Mouse (Mus musculus): ENCODE data around the gene Zcchc18. TPM values are rescaled to one million over a fixed set of nuclear protein-coding genes. Genes with fewer than 3 reads are reported as not detected.

Gene Zcchc18
- under 1 TPM in 1 of 2 experiments, not detected in 1; 0.02 TPM for polyA plus RNA-seq (2012; fragmentation: generic; extraction: Trizol)

DNA sequence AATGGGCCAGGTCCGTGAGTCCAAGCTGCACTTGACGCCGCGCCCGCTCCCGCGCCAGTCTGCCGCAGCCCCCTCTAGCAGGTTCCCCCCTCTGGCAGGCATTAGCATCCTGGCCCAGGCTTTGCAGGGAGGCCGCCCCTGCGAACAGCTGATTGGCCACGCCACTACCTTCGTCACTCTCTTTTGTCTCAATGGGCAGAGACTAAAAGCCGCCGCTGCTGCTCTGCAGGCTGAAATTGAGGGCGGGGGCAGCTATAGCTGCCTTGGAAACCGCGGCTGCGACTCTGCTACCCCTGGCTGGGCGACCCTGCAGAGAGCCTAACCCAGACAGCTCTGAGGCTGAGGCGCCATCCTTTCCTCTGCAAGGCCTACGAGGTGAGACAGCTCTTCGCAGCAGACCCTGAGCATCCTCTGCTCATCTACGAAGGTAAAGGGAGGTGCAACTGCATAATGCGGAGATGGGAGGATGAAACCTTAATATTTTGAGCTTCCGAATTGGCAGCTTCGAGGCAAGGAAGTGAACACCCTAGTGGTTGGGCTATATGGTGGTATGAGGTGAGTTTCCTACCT is at the start of gene Zcchc18:
Gene Zcchc18, plus strand, starts transcription at position 178 of the 570 bp plus-strand sequence.

DNA sequence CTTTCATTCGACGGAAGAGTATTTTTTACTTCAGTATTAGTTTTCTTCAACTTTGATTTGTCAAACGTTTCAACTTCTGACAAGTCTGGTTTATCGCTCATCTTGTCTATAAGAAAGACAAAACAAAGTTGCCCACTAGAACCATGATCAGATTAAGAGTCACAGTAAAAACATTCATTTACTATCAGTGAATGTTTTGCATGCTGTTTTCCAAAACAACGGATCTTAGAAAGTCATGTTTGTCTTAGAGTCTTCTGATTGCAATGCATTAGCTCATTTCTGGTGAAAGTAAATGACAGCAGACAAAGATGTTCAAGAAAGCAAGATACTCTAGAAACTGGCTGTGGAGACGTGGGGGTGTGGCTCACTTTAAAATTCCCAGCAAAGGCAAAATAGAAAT is 17.6 kb upstream of the Zcchc18 start, which contains the start of gene Tmsb15b2:
Gene Tmsb15b2, minus strand, starts transcription at position 101 of the 400 bp plus-strand sequence.

DNA sequence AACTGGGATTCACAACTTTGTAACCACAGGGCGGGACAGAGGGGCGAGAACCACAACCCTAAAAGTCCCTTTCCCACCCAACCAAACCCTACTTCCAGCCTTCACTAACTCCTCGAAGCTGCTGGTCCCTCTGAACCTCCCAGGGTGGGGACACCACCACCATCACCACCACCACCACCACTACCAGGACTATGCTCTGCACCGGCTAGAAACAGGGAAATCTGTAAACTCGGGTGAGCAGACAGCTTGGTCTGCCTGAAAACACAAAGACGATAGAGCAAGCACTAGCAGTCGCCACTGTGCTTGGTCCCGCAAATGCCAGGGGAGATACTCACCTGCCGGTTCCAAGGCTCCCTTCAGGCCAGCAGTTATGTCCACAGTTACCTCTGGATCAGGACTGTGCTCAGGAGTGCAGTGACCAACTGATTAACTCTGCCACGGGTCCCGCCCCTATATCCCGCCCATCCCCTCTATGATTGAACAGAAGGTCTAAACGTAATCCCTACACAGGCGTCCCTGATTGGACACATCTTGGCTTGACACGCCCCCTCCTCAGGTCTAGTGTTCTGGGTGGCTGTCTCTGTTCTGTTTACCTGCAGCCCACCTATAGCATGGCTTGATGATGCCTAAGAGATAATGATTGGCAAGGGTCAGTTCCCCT is 16.4 kb upstream of the Zcchc18 start, which contains the start of the genes Tmsb15l and Tmsb15b1:
Gene Tmsb15l, minus strand, starts transcription at position 446 of the 661 bp plus-strand sequence.
Gene Tmsb15b1, minus strand, starts transcription at position 451 of the 661 bp plus-strand sequence.

DNA sequence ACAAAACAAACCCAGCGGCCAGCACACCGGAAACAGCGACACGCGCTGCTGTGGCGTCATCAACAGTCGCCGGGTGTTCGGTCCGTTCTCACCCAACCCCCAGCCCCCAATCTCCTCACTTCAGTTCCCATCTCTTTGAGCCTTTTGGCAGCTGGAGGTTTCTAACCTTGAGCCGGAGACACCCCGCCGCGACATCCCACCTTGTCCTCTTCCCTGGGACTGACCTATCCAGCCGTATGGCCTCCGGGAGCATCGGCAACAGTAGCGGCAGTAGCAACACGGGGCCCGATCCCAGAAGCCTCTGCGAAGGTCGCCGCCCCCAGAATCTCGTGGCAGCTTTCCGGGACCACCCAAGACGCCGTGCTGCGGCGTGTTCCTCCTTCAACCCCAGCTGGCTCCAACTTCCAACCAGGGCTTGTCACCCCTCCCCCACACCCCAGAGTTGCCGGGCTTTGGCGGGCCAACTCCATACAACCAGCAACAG is 45.1 kb downstream of the Zcchc18 start, which contains the start of gene Slc25a53:
Gene Slc25a53, minus strand, starts transcription at position 303 of the 484 bp plus-strand sequence.

Other genes with a start within 250 kb of the Zcchc18 start
- gene Morf4l2, start 249.5 kb upstream of the Zcchc18 start, polyA plus RNA-seq (2012; fragmentation: generic; extraction: Trizol): 100 to 1,000 TPM in 1 of 2 experiments, 10 to 100 TPM in 1; 22.8 to 196 TPM
- gene Glra4, start 213.0 kb upstream of the Zcchc18 start, polyA plus RNA-seq (2012; fragmentation: generic; extraction: Trizol): not detected
- under 1 TPM; 0.01 to 0.58 TPM for gene Plp1, start 170.5 kb upstream of the Zcchc18 start, polyA plus RNA-seq (2012; fragmentation: generic; extraction: Trizol)
- gene Rab9b, start 124.4 kb upstream of the Zcchc18 start, polyA plus RNA-seq (2012; fragmentation: generic; extraction: Trizol): not detected
- gene H2bfm, start 65.8 kb upstream of the Zcchc18 start, polyA plus RNA-seq (2012; fragmentation: generic; extraction: Trizol): not detected
- 1 to 10 TPM in 1 of 2 experiments, not detected in 1; 1.5 TPM for gene Tmsb15b2, start 17.7 kb upstream of the Zcchc18 start, polyA plus RNA-seq (2012; fragmentation: generic; extraction: Trizol)
- gene Tmsb15l, start 16.3 kb upstream of the Zcchc18 start, polyA plus RNA-seq (2012; fragmentation: generic; extraction: Trizol): under 1 TPM in 1 of 2 experiments, not detected in 1; 0.28 TPM
- under 1 TPM in 1 of 2 experiments, not detected in 1; 0.42 TPM for gene Tmsb15b1, start 16.3 kb upstream of the Zcchc18 start, polyA plus RNA-seq (2012; fragmentation: generic; extraction: Trizol)
- gene Slc25a53, start 45.1 kb downstream of the Zcchc18 start, polyA plus RNA-seq (2012; fragmentation: generic; extraction: Trizol): 1 to 10 TPM in 1 of 2 experiments, under 1 TPM in 1; 0.11 to 4.2 TPM
- under 1 TPM; 0.02 to 0.30 TPM for gene Fam199x, start 56.4 kb downstream of the Zcchc18 start, polyA plus RNA-seq (2012; fragmentation: generic; extraction: Trizol)
- 1 to 10 TPM; 1.1 to 1.7 TPM for gene Esx1, start 128.9 kb downstream of the Zcchc18 start, polyA plus RNA-seq (2012; fragmentation: generic; extraction: Trizol)